Mouse (Mus musculus) midbrain, embryonic 15.5 days (tissue): ENCODE measurements around the gene Mmp17. TPM values are rescaled to one million over a fixed set of nuclear protein-coding genes. Genes with fewer than 3 reads are reported as not detected.

ENCODE experiments used
- ATAC-seq: fragments of 200-750 bp; cut with Nextera tagmentation; replicated peaks from 2 replicates; pipeline ENCODE4 v1.8.0; 2017; ENCODE audit warnings: moderate TSS enrichment
- H3K27ac ChIP-seq: fragments of 300-500 bp; sonication (generic); 2 replicates; pipeline ENCODE4 v1.5.1; 2015; ENCODE audit warnings: mild to moderate bottlenecking, inconsistent platforms
- H3K27me3 ChIP-seq: fragments of 300-500 bp; sonication (generic); replicated peaks from 2 replicates; pipeline ENCODE4 v1.6.1; 2015; ENCODE audit warnings: inconsistent platforms
- H3K36me3 ChIP-seq: fragments of 300-500 bp; sonication (generic); replicated peaks from 2 replicates; pipeline ENCODE4 v1.6.1; 2015; ENCODE audit warnings: inconsistent platforms
- H3K4me1 ChIP-seq: fragments of 300-500 bp; sonication (generic); 2 replicates; pipeline ENCODE4 v1.6.1; 2015; ENCODE audit warnings: inconsistent platforms
- H3K4me2 ChIP-seq: fragments of 300-500 bp; sonication (generic); 2 replicates; pipeline ENCODE4 v1.6.1; 2015; ENCODE audit warnings: inconsistent platforms, mild to moderate bottlenecking, moderate library complexity
- H3K4me3 ChIP-seq: fragments of 300-500 bp; sonication (generic); 2 replicates; pipeline ENCODE4 v1.5.1; 2015; ENCODE audit warnings: mild to moderate bottlenecking, inconsistent platforms
- H3K9ac ChIP-seq: fragments of 300-500 bp; sonication (generic); 2 replicates; pipeline ENCODE4 v1.6.1; 2015; ENCODE audit warnings: mild to moderate bottlenecking, inconsistent platforms
- H3K9me3 ChIP-seq: fragments of 300-500 bp; sonication (generic); 2 replicates; pipeline ENCODE4 v1.6.1; 2016; ENCODE audit warnings: inconsistent platforms
- WGBS: fragments of 180-500 bp; shearing (Covaris S2); methylation state at CpG from one replicate; pipeline ENCODE4 v1.1.7; 2015; ENCODE audit warnings: mixed read lengths; 5-methylcytosine and 5-hydroxymethylcytosine counted together
- polyA plus RNA-seq: library from polyadenylated mRNA; unstranded; fragments of >200 nt; fragmentation: Nextera tagmentation; extraction: Ambion mirVana; gene quantifications from 2 replicates; pipeline ENCODE4 v1.2.1, GENCODE M21; 2015

Mmp17 gene
- polyA plus RNA-seq, 1 experiment from 2014 or later: 13.2 TPM

DNA sequence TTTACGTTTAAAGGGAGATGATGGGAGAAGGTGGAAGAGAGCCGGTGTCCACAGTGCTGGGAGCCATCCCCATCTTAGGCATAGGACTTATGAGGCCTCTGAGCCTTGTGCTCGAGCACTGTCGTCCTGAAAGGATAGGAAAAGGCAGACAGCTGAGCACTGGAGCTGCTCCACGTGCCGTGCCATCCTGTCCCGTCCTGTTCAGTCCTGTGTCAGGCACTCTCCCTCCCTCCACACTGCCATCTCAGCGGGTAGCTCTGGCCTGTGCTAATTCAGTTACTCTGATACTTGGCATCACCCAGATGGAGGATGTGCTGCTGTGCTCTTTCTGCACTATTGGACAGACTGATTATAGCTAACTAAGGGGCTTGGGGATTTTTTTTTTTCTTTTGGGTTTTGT, 21.6 kb upstream of the Mmp17 start:
- no peak overlapping the region for H3K4me2 ChIP-seq
- no peaks in the 10 kb centered on the region for H3K9me3 ChIP-seq
- no peak for ATAC-seq
- no peaks in the 10 kb centered on the region for H3K4me1 ChIP-seq
- no peak overlapping the region for H3K4me3 ChIP-seq
- no peak overlapping the region for H3K9ac ChIP-seq
- peaks cover 55% of the 10 kb centered on the region for H3K36me3 ChIP-seq
- no peaks in the 10 kb centered on the region for H3K27me3 ChIP-seq
- no peak overlapping the region for H3K27ac ChIP-seq
- 94% methylated on average over 8 of the region's 8 CpGs for WGBS

DNA sequence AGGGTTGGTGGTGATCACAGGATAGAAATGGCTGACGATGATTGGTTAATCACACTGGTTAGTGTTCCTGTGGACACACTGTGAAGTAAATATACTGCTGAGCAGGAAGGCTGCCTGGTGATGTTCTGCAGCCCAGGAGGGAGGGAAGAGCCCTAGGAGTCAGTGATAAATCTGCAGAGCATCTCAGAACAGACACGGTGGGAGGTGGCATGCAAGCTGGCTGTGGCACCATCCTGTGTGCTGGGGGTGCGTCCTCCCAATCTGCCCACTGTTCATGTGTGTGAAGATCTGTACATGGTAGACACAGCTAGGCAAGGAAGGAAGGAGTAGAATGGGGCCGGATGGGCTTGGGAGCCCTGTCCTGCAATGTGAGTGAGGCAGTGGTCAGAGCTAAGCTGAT, 15.4 kb upstream of the Mmp17 start:
- H3K9me3 ChIP-seq: no peaks in the 10 kb centered on the region
- WGBS: 98% methylated on average over 4 of the region's 4 CpGs
- no peak overlapping the region for H3K27ac ChIP-seq
- no peaks in the 10 kb centered on the region for H3K27me3 ChIP-seq
- H3K4me2 ChIP-seq: no peak overlapping the region
- no peak overlapping the region for H3K4me3 ChIP-seq
- peaks cover 56% of the 10 kb centered on the region for H3K36me3 ChIP-seq
- no peaks in the 10 kb centered on the region for H3K4me1 ChIP-seq
- ATAC-seq: no peak
- no peak overlapping the region for H3K9ac ChIP-seq

DNA sequence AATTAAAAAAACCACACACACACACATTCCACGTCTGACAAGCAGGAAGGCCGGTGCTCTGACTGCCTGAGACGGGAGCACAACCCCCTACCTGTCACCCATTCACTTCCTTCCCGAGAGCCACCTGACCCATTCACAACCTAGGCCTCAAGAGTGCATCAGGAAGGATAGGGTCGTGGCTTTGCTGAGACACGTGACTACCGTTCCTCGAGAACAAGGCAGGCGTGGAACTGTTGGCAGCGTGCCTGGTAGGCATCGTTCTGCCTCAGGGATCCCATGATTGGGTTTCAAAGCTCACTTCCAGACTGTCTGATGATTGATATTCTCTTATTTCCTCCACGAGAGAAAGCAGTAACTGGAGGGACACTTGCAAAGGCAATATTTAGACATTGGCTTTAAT, 5.8 kb upstream of the Mmp17 start:
- no peak overlapping the region for H3K4me3 ChIP-seq
- no peaks in the 10 kb centered on the region for H3K36me3 ChIP-seq
- ATAC-seq: no peak
- WGBS: 55% methylated on average over 12 of the region's 12 CpGs
- no peak overlapping the region for H3K27ac ChIP-seq
- H3K4me1 ChIP-seq: no peaks in the 10 kb centered on the region; the same call in 1 of the 2 replicates
- H3K9ac ChIP-seq: no peak overlapping the region
- H3K27me3 ChIP-seq: peaks cover 12% of the 10 kb centered on the region
- H3K4me2 ChIP-seq: no peak overlapping the region
- no peaks in the 10 kb centered on the region for H3K9me3 ChIP-seq

DNA sequence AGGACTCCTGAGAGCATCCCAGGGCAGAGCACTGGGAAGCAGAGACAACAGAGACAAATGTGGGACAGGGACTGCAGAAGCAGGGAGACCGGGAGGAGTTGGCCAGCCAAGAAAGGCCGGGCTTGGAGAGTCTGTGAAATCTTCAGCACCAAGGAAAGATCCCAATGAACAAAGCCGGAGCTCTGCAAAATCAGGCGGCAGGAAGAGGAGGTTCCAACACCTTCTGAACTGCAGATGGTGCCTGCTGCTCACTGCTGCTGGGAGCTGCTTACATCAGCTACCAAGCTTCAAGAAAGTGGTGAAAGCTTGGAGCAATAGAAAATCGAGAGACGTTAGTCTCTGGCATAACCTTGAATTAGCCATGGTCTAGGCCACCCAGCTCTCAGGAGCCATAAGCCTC, 3.9 kb upstream of the Mmp17 start:
- H3K4me1 ChIP-seq: peaks cover 14% of the 10 kb centered on the region
- H3K9me3 ChIP-seq: no peaks in the 10 kb centered on the region
- H3K4me3 ChIP-seq: no peak overlapping the region
- WGBS: 28% methylated on average over 6 of the region's 6 CpGs
- no peak overlapping the region for H3K4me2 ChIP-seq
- no peaks in the 10 kb centered on the region for H3K36me3 ChIP-seq
- H3K9ac ChIP-seq: no peak overlapping the region
- H3K27ac ChIP-seq: no peak overlapping the region
- H3K27me3 ChIP-seq: peaks cover 12% of the 10 kb centered on the region
- ATAC-seq: no peak

DNA sequence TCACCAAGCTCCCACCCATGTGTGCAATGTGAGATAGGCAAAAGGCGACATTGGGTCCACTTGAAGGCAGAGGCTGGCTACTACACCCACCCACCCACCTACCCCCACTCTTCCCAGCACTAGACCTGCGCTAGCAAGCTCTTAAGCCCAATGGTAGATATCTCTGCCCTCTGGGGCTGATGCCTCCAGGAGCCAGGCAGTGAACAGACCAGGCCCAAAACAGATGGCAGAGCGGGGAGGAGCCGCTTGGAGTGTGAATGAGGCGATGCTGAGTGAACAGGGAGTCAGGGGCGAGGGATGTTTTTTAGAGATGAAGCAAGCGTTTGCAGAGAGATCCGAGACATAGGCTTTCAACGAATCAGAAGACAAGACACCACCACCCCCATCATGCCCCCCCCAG, 3.4 kb upstream of the Mmp17 start:
- H3K36me3 ChIP-seq: no peaks in the 10 kb centered on the region
- no peak overlapping the region for H3K4me3 ChIP-seq
- H3K4me2 ChIP-seq: no peak overlapping the region
- no peak overlapping the region for H3K27ac ChIP-seq
- no peaks in the 10 kb centered on the region for H3K9me3 ChIP-seq
- peaks cover 20% of the 10 kb centered on the region for H3K4me1 ChIP-seq
- peaks cover 15% of the 10 kb centered on the region for H3K27me3 ChIP-seq
- WGBS: 77% methylated on average over 9 of the region's 9 CpGs
- no peak overlapping the region for H3K9ac ChIP-seq
- ATAC-seq: no peak

DNA sequence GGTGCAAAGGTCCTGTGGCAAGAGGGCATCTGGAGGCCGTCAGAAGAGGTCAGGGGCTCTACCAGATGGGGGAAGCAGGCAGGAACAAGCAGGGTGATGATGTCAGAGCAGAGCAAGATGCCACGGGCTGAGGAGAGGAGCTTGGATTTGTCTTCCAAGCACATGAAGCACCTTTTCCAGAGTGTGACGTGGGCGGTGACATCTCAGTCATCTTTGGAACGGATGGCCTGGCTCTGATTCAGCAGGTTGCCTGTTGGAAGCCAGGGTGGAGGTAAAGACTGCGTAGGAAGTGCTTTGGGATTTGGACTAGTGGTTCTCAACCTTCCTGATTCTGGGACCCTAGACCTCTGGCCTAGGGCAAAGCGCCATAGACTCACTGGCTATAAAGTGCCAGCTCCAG, 3.0 kb upstream of the Mmp17 start:
- no peak overlapping the region for H3K9ac ChIP-seq
- peaks cover 15% of the 10 kb centered on the region for H3K27me3 ChIP-seq
- no peak overlapping the region for H3K27ac ChIP-seq
- H3K4me1 ChIP-seq: peaks cover 24% of the 10 kb centered on the region
- WGBS: 81% methylated on average over 7 of the region's 7 CpGs
- no peak overlapping the region for H3K4me2 ChIP-seq
- H3K4me3 ChIP-seq: no peak overlapping the region
- no peaks in the 10 kb centered on the region for H3K9me3 ChIP-seq
- no peak for ATAC-seq
- H3K36me3 ChIP-seq: no peaks in the 10 kb centered on the region

DNA sequence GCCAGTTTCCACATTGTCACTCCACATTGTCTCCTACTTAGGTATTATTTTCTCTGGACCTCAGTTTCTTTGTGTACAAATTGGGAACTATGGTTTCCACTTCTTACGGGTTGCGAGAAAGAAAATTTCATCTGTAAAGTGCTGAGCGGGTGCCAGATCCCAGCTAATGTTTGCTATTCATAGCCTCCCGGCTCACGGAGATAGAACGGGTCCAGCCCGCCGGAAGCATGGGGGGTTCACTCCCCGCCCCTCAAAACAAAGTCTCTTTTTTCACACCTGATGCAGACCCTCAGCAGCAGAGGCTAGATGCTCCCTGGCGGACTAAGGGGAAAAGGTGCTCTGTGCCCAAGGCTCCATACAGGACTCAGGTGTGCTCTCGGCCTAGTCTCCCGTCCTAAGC, 638 bp upstream of the Mmp17 start:
- H3K27me3 ChIP-seq: peaks cover 15% of the 10 kb centered on the region
- H3K9me3 ChIP-seq: no peaks in the 10 kb centered on the region
- no peak overlapping the region for H3K27ac ChIP-seq
- peak overlapping the region; percentile 81; the same call in 1 of the 2 replicates for H3K9ac ChIP-seq
- peaks cover 36% of the 10 kb centered on the region for H3K4me1 ChIP-seq
- H3K4me2 ChIP-seq: peak overlapping the region; percentile 99
- peak overlapping the region; percentile 87 for H3K4me3 ChIP-seq
- ATAC-seq: no peak; the same call in 1 of the 2 replicates
- WGBS: 4% methylated on average over 12 of the region's 12 CpGs
- no peaks in the 10 kb centered on the region for H3K36me3 ChIP-seq

DNA sequence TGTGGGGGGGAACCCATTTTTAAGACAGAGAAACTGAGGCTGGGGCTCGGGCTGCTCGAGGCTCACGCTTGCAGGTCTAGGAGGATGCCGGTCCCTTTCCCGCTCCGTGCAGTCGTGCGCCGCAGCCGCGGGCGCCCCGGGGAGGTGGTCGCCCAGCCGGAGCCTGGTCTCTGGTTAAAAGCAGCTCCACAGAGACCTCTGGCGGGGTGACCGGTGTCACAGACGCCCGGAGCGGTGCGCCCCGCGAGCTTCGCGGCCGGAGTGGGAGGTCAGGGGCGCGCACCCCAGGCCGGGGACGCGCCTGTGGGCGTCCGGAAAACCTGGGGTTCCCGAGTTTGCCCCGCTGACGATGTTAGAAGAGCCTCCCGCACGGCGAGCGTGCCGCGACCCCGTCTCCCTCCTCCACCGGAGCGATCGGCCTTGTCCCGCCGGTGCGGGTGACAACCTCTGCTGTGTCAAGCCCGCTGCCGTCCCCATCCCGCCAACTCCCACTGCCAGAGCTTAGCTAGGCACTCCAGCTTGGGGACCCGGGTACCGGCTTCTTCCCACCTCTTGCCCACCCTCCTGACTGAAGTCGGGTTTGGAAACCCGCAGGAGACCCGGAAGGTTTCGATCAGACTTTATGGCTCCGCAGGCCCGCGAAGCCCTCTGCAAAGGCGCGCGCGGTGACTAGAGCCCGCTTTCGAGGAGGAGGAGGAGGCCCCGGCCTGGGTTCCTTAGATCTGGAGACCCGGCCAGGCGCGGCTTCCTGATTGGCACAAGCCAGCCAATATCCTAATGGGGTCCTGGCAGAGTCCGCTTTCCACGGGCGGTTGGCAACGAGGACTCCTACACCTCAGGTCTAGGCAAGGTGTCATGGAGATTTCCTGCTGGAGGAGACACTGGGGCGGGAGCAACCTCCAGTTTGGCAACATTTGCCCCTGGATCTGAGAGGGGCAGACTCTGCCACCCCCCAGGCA, 893 bp downstream of the Mmp17 start:
- WGBS: under 1% methylated on average over 74 of the region's 76 CpGs
- peak overlapping the region; percentile 87 for H3K4me3 ChIP-seq
- peaks cover 15% of the 10 kb centered on the region for H3K27me3 ChIP-seq
- peak overlapping the region; percentile 99 for H3K4me2 ChIP-seq
- H3K36me3 ChIP-seq: no peaks in the 10 kb centered on the region
- H3K9ac ChIP-seq: peak overlapping the region; percentile 81
- H3K9me3 ChIP-seq: no peaks in the 10 kb centered on the region
- H3K27ac ChIP-seq: peak overlapping the region; percentile 76
- H3K4me1 ChIP-seq: peaks cover 36% of the 10 kb centered on the region
- peak; percentile 41 for ATAC-seq

DNA sequence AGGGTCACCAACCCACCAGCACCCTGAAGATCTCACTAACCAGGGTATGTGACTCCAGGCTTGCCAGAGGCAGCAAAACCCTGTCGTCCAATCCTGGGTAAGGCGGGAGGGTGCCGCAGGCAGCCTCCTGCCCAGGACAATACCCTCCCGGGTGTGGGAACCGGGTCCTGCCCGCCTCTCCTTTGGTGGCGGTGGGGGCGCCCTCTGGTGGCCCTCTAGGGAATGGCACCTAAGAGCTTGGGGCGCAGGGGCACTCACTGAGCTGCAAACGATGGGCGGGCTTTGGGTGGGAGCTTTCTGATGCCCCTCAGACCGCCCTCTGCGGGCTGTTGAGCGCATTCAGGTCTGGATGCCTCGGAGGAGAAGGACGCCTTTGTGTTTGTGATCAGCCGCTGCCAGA, 2.0 kb downstream of the Mmp17 start:
- Histone ChIP-seq H3K9me3 (no peaks in the 10 kb centered on the region), H3K9ac (peak overlapping the region; percentile 34), H3K4me3 (peak overlapping the region; percentile 87), H3K4me1 (peaks cover 42% of the 10 kb centered on the region), H3K4me2 (peak overlapping the region; percentile 99), H3K36me3 (no peaks in the 10 kb centered on the region), H3K27ac (peak overlapping the region; percentile 68; the same call in 1 of the 2 replicates), H3K27me3 (peaks cover 9% of the 10 kb centered on the region)
- 0% methylated on average over 16 of the region's 17 CpGs for WGBS
- ATAC-seq: peak; percentile 25

DNA sequence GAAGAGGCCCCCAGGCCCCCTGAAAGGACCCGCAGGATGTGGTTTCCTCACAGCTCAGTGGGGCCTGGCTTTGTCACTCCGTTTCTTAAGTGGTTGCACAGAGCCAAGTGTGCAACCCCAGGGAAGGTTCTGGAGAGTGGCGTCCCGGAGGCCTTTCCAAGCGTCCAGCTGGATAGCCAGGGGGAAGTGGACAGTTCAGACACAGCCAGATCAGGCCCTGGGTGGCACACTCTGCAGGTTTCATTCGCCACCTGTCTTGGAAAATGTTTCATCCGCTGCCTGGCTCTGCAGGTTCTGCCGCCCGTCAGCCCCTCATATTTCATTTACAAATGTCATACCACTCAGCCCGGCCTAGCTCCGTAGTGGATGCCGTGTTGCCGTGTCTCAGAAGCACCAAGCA, 2.5 kb downstream of the Mmp17 start:
- no peak; the same call in 1 of the 2 replicates for ATAC-seq
- H3K27ac ChIP-seq: peak overlapping the region; percentile 68; the same call in 1 of the 2 replicates
- H3K9me3 ChIP-seq: no peaks in the 10 kb centered on the region
- H3K4me3 ChIP-seq: peak overlapping the region; percentile 87
- peaks cover 9% of the 10 kb centered on the region for H3K27me3 ChIP-seq
- H3K36me3 ChIP-seq: no peaks in the 10 kb centered on the region
- WGBS: 30% methylated on average over 13 of the region's 13 CpGs
- H3K9ac ChIP-seq: peak overlapping the region; percentile 34
- H3K4me1 ChIP-seq: peaks cover 47% of the 10 kb centered on the region
- H3K4me2 ChIP-seq: peak overlapping the region; percentile 99

DNA sequence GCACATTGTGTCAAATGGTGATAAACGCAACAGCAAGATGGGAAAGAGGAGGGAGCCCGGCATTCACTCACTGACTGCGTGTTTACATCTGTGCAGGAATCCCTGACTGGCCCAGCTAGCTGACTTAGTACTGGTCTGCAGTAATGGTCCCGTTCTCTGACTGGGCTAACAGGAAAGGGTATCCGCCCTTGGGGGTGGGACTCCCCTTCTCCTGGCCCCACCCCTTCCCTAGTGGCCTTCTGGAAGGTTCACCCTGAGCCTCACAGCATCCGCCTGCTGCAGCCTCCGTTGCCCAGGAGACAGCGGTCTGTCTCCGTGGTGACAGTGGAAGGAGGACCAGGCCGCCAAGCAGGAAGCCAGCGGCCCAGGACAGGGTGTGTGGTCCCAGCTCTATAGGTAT, 6.9 kb downstream of the Mmp17 start:
- peak; percentile 38; the same call in 1 of the 2 replicates for ATAC-seq
- 3% methylated on average over 11 of the region's 11 CpGs for WGBS
- Histone ChIP-seq H3K36me3 (no peaks in the 10 kb centered on the region), H3K4me2 (no peak overlapping the region; the same call in 1 of the 2 replicates), H3K4me3 (no peak overlapping the region), H3K9ac (no peak overlapping the region), H3K27me3 (no peaks in the 10 kb centered on the region), H3K4me1 (peaks cover 30% of the 10 kb centered on the region), H3K27ac (no peak overlapping the region), H3K9me3 (no peaks in the 10 kb centered on the region)

DNA sequence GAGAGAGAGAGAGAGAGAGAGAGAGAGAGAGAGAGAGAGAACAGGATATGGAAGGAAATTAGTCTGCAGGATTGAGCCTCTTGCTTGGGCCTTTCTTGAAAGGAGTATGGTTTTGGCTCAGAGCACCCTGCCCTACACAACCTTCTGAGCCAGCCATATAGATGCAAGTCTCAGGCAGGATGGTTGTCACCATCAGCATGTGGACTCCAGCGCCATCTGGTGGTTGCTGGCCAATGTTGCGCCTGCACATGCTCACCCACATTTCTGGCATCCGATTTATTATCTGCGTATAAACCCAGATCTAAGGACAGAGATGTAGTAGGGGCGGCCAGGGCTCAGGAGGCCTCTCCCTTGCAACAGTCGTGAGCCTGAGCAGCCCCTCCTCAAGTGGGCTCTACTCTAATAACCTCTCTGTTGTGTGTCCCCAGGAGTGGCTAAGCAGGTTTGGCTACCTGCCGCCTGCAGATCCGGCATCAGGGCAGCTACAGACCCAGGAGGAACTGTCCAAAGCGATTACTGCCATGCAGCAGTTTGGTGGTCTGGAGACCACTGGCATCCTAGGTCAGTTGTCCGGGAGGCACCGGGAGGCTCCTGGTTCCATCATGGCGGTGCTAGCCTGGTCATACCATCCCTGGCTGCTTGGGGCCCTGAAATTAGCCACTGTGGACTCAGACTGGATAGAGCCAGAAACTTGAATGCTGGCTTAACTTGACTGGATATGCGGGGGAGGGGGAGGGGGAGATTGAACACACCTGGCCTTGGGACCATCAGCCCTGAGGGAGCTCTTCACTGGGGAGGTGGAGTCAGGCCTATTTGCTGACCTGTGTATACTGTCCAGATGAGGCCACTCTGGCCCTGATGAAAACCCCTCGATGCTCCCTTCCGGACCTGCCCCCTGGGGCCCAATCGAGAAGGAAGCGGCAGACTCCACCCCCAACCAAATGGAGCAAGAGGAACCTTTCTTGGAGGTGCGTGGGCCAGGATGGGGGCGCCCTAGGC, 10.4 kb downstream of the Mmp17 start:
- ATAC-seq: peak; percentile 67
- Histone ChIP-seq H3K4me2 (no peak overlapping the region), H3K4me3 (no peak overlapping the region), H3K36me3 (no peaks in the 10 kb centered on the region; the same call in 1 of the 2 replicates), H3K27ac (no peak overlapping the region), H3K9me3 (no peaks in the 10 kb centered on the region), H3K4me1 (peaks cover 17% of the 10 kb centered on the region), H3K27me3 (no peaks in the 10 kb centered on the region), H3K9ac (0 out of 2 replicates have a peak overlapping the region, but pooled peaks have one; percentile 10)
- WGBS: 44% methylated on average over 19 of the region's 19 CpGs
